18 mouse cellular contexts compared by ENCODE assay signal in genomic region chr1:135156300-135156699, GRCm38 (mm10). TPM values are rescaled to one million over a fixed set of nuclear protein-coding genes. Genes with fewer than 3 reads are reported as not detected.
A peak's percentile ranks its signal among the peaks of the same experiment; 100 is the strongest.
DNase-seq lines count a peak whose midpoint lies in the region; ATAC-seq and TF ChIP-seq lines count a peak whose summit lies in the region.
"Had no signal": no experiment of that assay in that cellular context is flagged by ENCODE, and none has a peak within 500 bp of the region (broad histone marks: within the 10 kb centered on the region; RNA-seq: fewer than 3 reads in every experiment).

No protein-coding gene starts in this region.

- WGBS in embryonic facial prominence, embryonic 13.5 days, result 82% methylated on average over 6 of the region's 6 CpGs
- 91% methylated on average over 6 of the region's 6 CpGs for WGBS in embryonic facial prominence, embryonic 10.5 days
- WGBS in heart, embryonic 13.5 days, result 53% methylated on average over 6 of the region's 6 CpGs
- 69% methylated on average over 6 of the region's 6 CpGs for WGBS in hindbrain, postnatal 0 days

- no peak overlapping the region for H3K4me2 ChIP-seq in embryonic facial prominence, embryonic 13.5 days
- H3K4me2 ChIP-seq in heart, embryonic 13.5 days, result no peak overlapping the region
- no peak overlapping the region for H3K4me2 ChIP-seq in hindbrain, postnatal 0 days (ENCODE audit: low read depth, low read length)
- H3K4me2 ChIP-seq: limb, embryonic 15.5 days had no signal

- H3K9me3 ChIP-seq in embryonic facial prominence, embryonic 13.5 days, result no peaks in the 10 kb centered on the region
- H3K9me3 ChIP-seq in embryonic facial prominence, embryonic 10.5 days, result no peaks in the 10 kb centered on the region
- H3K9me3 ChIP-seq in megakaryocyte, embryonic 14.5 days, result 0 out of 2 replicates have a peak, but pooled peaks cover 6% of the 10 kb centered on the region
- no peaks in the 10 kb centered on the region for H3K9me3 ChIP-seq in heart, embryonic 13.5 days
- H3K9me3 ChIP-seq in hindbrain, postnatal 0 days (ENCODE audit: low read length), result no peaks in the 10 kb centered on the region
- H3K9me3 ChIP-seq: limb, embryonic 15.5 days had no signal

- H3K27me3 ChIP-seq in embryonic facial prominence, embryonic 13.5 days, result no peaks in the 10 kb centered on the region
- H3K27me3 ChIP-seq in embryonic facial prominence, embryonic 10.5 days (replicated peaks; ENCODE audit: low read depth, poor library complexity, severe bottlenecking), result no peaks in the 10 kb centered on the region
- H3K27me3 ChIP-seq in megakaryocyte, embryonic 14.5 days (replicated peaks), result peaks cover 25% of the 10 kb centered on the region
- peaks cover 70% of the 10 kb centered on the region for H3K27me3 ChIP-seq in heart, embryonic 13.5 days (replicated peaks)
- no peaks in the 10 kb centered on the region for H3K27me3 ChIP-seq in hindbrain, postnatal 0 days (ENCODE audit: insufficient read depth, low read length)
- H3K27me3 ChIP-seq: limb, embryonic 15.5 days had no signal

- peaks cover 34% of the 10 kb centered on the region for H3K4me1 ChIP-seq in embryonic facial prominence, embryonic 13.5 days
- H3K4me1 ChIP-seq in embryonic facial prominence, embryonic 10.5 days, result peaks cover 37% of the 10 kb centered on the region
- H3K4me1 ChIP-seq in megakaryocyte, embryonic 14.5 days, result peaks cover 25% of the 10 kb centered on the region
- peaks cover 41% of the 10 kb centered on the region for H3K4me1 ChIP-seq in heart, embryonic 13.5 days
- no peaks in the 10 kb centered on the region for H3K4me1 ChIP-seq in hindbrain, postnatal 0 days (ENCODE audit: insufficient read depth, low read length)

- H3K27ac ChIP-seq in embryonic facial prominence, embryonic 13.5 days, result peak overlapping the region; percentile 24; the same call in 1 of the 2 replicates
- no peak overlapping the region for H3K27ac ChIP-seq in embryonic facial prominence, embryonic 10.5 days (replicated peaks)
- H3K27ac ChIP-seq in heart, embryonic 13.5 days (replicated peaks), result no peak overlapping the region
- peak overlapping the region; percentile 65; the same call in 1 of the 2 replicates for H3K27ac ChIP-seq in hindbrain, postnatal 0 days
- H3K27ac ChIP-seq: limb, embryonic 15.5 days had no signal

- H3K9ac ChIP-seq in embryonic facial prominence, embryonic 13.5 days, result no peak overlapping the region
- H3K9ac ChIP-seq in heart, embryonic 13.5 days, result no peak overlapping the region
- no peak overlapping the region for H3K9ac ChIP-seq in hindbrain, postnatal 0 days (replicated peaks; ENCODE audit: low read length)
- H3K9ac ChIP-seq: limb, embryonic 15.5 days had no signal

- H3K36me3 ChIP-seq in embryonic facial prominence, embryonic 13.5 days, result peaks cover 31% of the 10 kb centered on the region
- peaks cover 45% of the 10 kb centered on the region for H3K36me3 ChIP-seq in embryonic facial prominence, embryonic 10.5 days (replicated peaks)
- peaks cover 56% of the 10 kb centered on the region for H3K36me3 ChIP-seq in megakaryocyte, embryonic 14.5 days (replicated peaks; ENCODE audit: low read length)
- peaks cover 35% of the 10 kb centered on the region for H3K36me3 ChIP-seq in heart, embryonic 13.5 days
- peaks cover 13% of the 10 kb centered on the region; the same call in 1 of the 2 replicates for H3K36me3 ChIP-seq in hindbrain, postnatal 0 days (ENCODE audit: insufficient read depth, low read length)

- no peak for DNase-seq in embryonic facial prominence, embryonic 10.5 days (ENCODE audit: low spot score)
- DNase-seq in hindbrain, postnatal 0 days (ENCODE audit: low spot score), result no peak
- no peak for DNase-seq in cerebellum, postnatal 36 days
- DNase-seq in urinary bladder, postnatal 10 days (ENCODE audit: low spot score), result no peak
- DNase-seq: adrenal gland, postnatal 10 days; cerebellum, postnatal 14 days; kidney, adult 2 months; lung, adult 2 months; right cerebral cortex, adult 18-20 months had no signal

- H3K4me3 ChIP-seq in embryonic facial prominence, embryonic 13.5 days, result no peak overlapping the region
- no peak overlapping the region for H3K4me3 ChIP-seq in embryonic facial prominence, embryonic 10.5 days
- H3K4me3 ChIP-seq in megakaryocyte, embryonic 14.5 days (replicated peaks), result peak overlapping the region; percentile 33
- H3K4me3 ChIP-seq in heart, embryonic 13.5 days, result no peak overlapping the region
- no peak overlapping the region for H3K4me3 ChIP-seq in hindbrain, postnatal 0 days (ENCODE audit: low read length)
- H3K4me3 ChIP-seq: limb, embryonic 15.5 days had no signal

- no peak for ATAC-seq in embryonic facial prominence, embryonic 13.5 days (ENCODE audit: insufficient number of reproducible peaks, insufficient read depth, low FRiP score, low TSS enrichment, low read depth)
- no peak for ATAC-seq in megakaryocyte, adult 5-6 weeks (ENCODE audit: poor library complexity, severe bottlenecking)
- ATAC-seq in heart, embryonic 13.5 days (ENCODE audit: extremely low read depth, insufficient number of reproducible peaks, low FRiP score, low TSS enrichment), result peak; percentile 77
- no peak for ATAC-seq in hindbrain, postnatal 0 days

- no peak for TF ChIP-seq CTCF in hindbrain, postnatal 0 days (IDR thresholded peaks at IDR 0.05; ENCODE audit: low read depth)

RNA-seq across cellular contexts. Expression of gene Arl8a, which starts 9.7 kb away (rescaled TPM):
- 75.2 and 78.6 TPM in 2 replicates for polyA plus RNA-seq in embryonic facial prominence, embryonic 13.5 days (2015; fragmentation: Nextera tagmentation; extraction: Ambion mirVana)
- polyA plus RNA-seq in embryonic facial prominence, embryonic 10.5 days (2016; fragmentation: Nextera tagmentation; extraction: Ambion mirVana), result 48.3 and 50.3 TPM in 2 replicates
- 96.0 and 156 TPM in 2 replicates for polyA plus RNA-seq in megakaryocyte, embryonic 14.5 days (2012; ENCODE audit: insufficient read depth, low replicate concordance)
- total RNA-seq in megakaryocyte, adult 5-6 weeks (2015), result 83.3 and 93.2 TPM in 2 replicates
- 37.1 and 49.1 TPM in 2 replicates for total RNA-seq in megakaryocyte, adult 5-6 weeks (2017)
- polyA plus RNA-seq in heart, embryonic 13.5 days (2015; fragmentation: Nextera tagmentation; extraction: Ambion mirVana), result 33.3 and 33.9 TPM in 2 replicates
- total RNA-seq in hindbrain, postnatal 0 days (2014; rRNA removed), result 251 and 277 TPM in 2 replicates
- polyA plus RNA-seq in hindbrain, postnatal 0 days (2015; fragmentation: Nextera tagmentation; extraction: Ambion mirVana), result 329 and 369 TPM in 2 replicates

RNA-seq across cellular contexts. Expression of gene Gpr37l1, which starts 11.2 kb away (rescaled TPM):
- polyA plus RNA-seq in embryonic facial prominence, embryonic 13.5 days (2015; fragmentation: Nextera tagmentation; extraction: Ambion mirVana), result not detected in 2 replicates
- polyA plus RNA-seq in embryonic facial prominence, embryonic 10.5 days (2016; fragmentation: Nextera tagmentation; extraction: Ambion mirVana), result not detected in 2 replicates
- polyA plus RNA-seq in megakaryocyte, embryonic 14.5 days (2012; ENCODE audit: insufficient read depth, low replicate concordance), result not detected in 2 replicates
- not detected in 2 replicates for total RNA-seq in megakaryocyte, adult 5-6 weeks (2015)
- total RNA-seq in megakaryocyte, adult 5-6 weeks (2017), result not detected in 2 replicates
- polyA plus RNA-seq in heart, embryonic 13.5 days (2015; fragmentation: Nextera tagmentation; extraction: Ambion mirVana), result not detected in 2 replicates
- 42.6 and 66.3 TPM in 2 replicates for total RNA-seq in hindbrain, postnatal 0 days (2014; rRNA removed)
- 24.9 and 32.1 TPM in 2 replicates for polyA plus RNA-seq in hindbrain, postnatal 0 days (2015; fragmentation: Nextera tagmentation; extraction: Ambion mirVana)
- total RNA-seq: hematopoietic stem cell, adult 5-6 weeks; neutrophil, adult 5-6 weeks had no signal
- polyA plus RNA-seq: embryonic facial prominence, embryonic 11.5 days; limb, embryonic 15.5 days; testis, adult 2 months had no signal

RNA-seq across cellular contexts. Expression of gene Ptpn7, which starts 23.8 kb away (rescaled TPM):
- polyA plus RNA-seq in embryonic facial prominence, embryonic 13.5 days (2015; fragmentation: Nextera tagmentation; extraction: Ambion mirVana), result 1.5 and 2.2 TPM in 2 replicates
- 1.3 and 2.1 TPM in 2 replicates for polyA plus RNA-seq in embryonic facial prominence, embryonic 10.5 days (2016; fragmentation: Nextera tagmentation; extraction: Ambion mirVana)
- polyA plus RNA-seq in megakaryocyte, embryonic 14.5 days (2012; ENCODE audit: insufficient read depth, low replicate concordance), result 57.8 and 98.1 TPM in 2 replicates
- total RNA-seq in megakaryocyte, adult 5-6 weeks (2015), result 25.5 and 29.5 TPM in 2 replicates
- 49.7 and 54.2 TPM in 2 replicates for total RNA-seq in megakaryocyte, adult 5-6 weeks (2017)
- 1.2 and 1.4 TPM in 2 replicates for polyA plus RNA-seq in heart, embryonic 13.5 days (2015; fragmentation: Nextera tagmentation; extraction: Ambion mirVana)
- total RNA-seq in hindbrain, postnatal 0 days (2014; rRNA removed), result 0.10 and 0.54 TPM in 2 replicates
- polyA plus RNA-seq in hindbrain, postnatal 0 days (2015; fragmentation: Nextera tagmentation; extraction: Ambion mirVana), result 0.10 and 0.11 TPM in 2 replicates

RNA-seq across cellular contexts. Expression of gene Lgr6, which starts 51.2 kb away (rescaled TPM):
- 8.3 and 11.5 TPM in 2 replicates for polyA plus RNA-seq in embryonic facial prominence, embryonic 13.5 days (2015; fragmentation: Nextera tagmentation; extraction: Ambion mirVana)
- polyA plus RNA-seq in embryonic facial prominence, embryonic 10.5 days (2016; fragmentation: Nextera tagmentation; extraction: Ambion mirVana), result 0.73 and 1.1 TPM in 2 replicates
- polyA plus RNA-seq in megakaryocyte, embryonic 14.5 days (2012; ENCODE audit: insufficient read depth, low replicate concordance), result 0.24 TPM in 1 of 2 replicates, not detected in the other
- not detected in 2 replicates for total RNA-seq in megakaryocyte, adult 5-6 weeks (2015)
- total RNA-seq in megakaryocyte, adult 5-6 weeks (2017), result not detected in 2 replicates
- 1.3 and 2.7 TPM in 2 replicates for polyA plus RNA-seq in heart, embryonic 13.5 days (2015; fragmentation: Nextera tagmentation; extraction: Ambion mirVana)
- 4.6 and 5.0 TPM in 2 replicates for total RNA-seq in hindbrain, postnatal 0 days (2014; rRNA removed)
- 2.7 and 3.1 TPM in 2 replicates for polyA plus RNA-seq in hindbrain, postnatal 0 days (2015; fragmentation: Nextera tagmentation; extraction: Ambion mirVana)
- total RNA-seq: hematopoietic stem cell, adult 5-6 weeks; neutrophil, adult 5-6 weeks had no signal

Comparison
In these comparisons a context has a peak if more than half of its experiments do, and no peak if none do; other contexts are left out.
1. H3K27ac ChIP-seq: peak in embryonic facial prominence, embryonic 13.5 days (single experiment) and hindbrain, postnatal 0 days (single experiment); none in embryonic facial prominence, embryonic 10.5 days (single experiment) and heart, embryonic 13.5 days (single experiment).
2. RNA of gene Gpr37l1, which starts 11.2 kb away (polyA plus RNA-seq): 24.9 to 32.1 TPM in hindbrain, postnatal 0 days; not detected in embryonic facial prominence, embryonic 13.5 days, not detected in embryonic facial prominence, embryonic 10.5 days, not detected in megakaryocyte, embryonic 14.5 days and not detected in heart, embryonic 13.5 days; every median in the first group is over 10 times any median in the second.
3. RNA of gene Ptpn7, which starts 23.8 kb away (polyA plus RNA-seq): 57.8 to 98.1 TPM in megakaryocyte, embryonic 14.5 days; 1.5 to 2.2 TPM in embryonic facial prominence, embryonic 13.5 days, 1.3 to 2.1 TPM in embryonic facial prominence, embryonic 10.5 days, 1.2 to 1.4 TPM in heart, embryonic 13.5 days and 0.10 to 0.11 TPM in hindbrain, postnatal 0 days; every median in the first group is over 10 times any median in the second.